ENCODE assay signal across 17 mouse cellular contexts in genomic region chr5:31108000-31108490, GRCm38 (mm10). TPM values are rescaled to one million over a fixed set of nuclear protein-coding genes. Genes with fewer than 3 reads are reported as not detected.
A peak's percentile ranks its signal among the peaks of the same experiment; 100 is the strongest.
DNase-seq lines count a peak whose midpoint lies in the region; ATAC-seq and TF ChIP-seq lines count a peak whose summit lies in the region.
"Had no signal": no experiment of that assay in that cellular context is flagged by ENCODE, and none has a peak within 500 bp of the region (broad histone marks: within the 10 kb centered on the region; RNA-seq: fewer than 3 reads in every experiment).

Slc30a3 (minus strand) TSS chr5:31108237.

- peak; percentile 66 for TF ChIP-seq POLR2A in testis, adult 2 months (IDR thresholded peaks at IDR 0.05; ENCODE audit: control insufficient read depth, low read depth, low read length)

- no peaks in the 10 kb centered on the region for H3K9me3 ChIP-seq in hindbrain, embryonic 12.5 days (replicated peaks)
- H3K9me3 ChIP-seq in hindbrain, embryonic 11.5 days (ENCODE audit: control insufficient read depth, low read length): no peaks in the 10 kb centered on the region
- H3K9me3 ChIP-seq: embryonic facial prominence, embryonic 12.5 days; forebrain, embryonic 10.5 days had no signal

- no peak for TF ChIP-seq CTCF in testis, adult 2 months (IDR thresholded peaks at IDR 0.05; ENCODE audit: control insufficient read depth, insufficient read depth, insufficient replicate concordance, low read depth, low read length)

- no peak within 1 kb of the TSS for H3K4me2 ChIP-seq in hindbrain, embryonic 12.5 days (replicated peaks)
- no peak within 1 kb of the TSS for H3K4me2 ChIP-seq in hindbrain, embryonic 11.5 days (replicated peaks; ENCODE audit: low read depth, low read length)
- H3K4me2 ChIP-seq: embryonic facial prominence, embryonic 12.5 days; lung, embryonic 14.5 days had no signal

- no peak for ATAC-seq in hindbrain, embryonic 12.5 days (ENCODE audit: low FRiP score)
- ATAC-seq in hindbrain, embryonic 11.5 days (ENCODE audit: low FRiP score): no peak
- ATAC-seq in megakaryocyte progenitor cell, adult 5-6 weeks (replicated peaks; ENCODE audit: poor library complexity): no peak
- ATAC-seq: intestine, embryonic 16.5 days had no signal

- no peaks in the 10 kb centered on the region for H3K4me1 ChIP-seq in hindbrain, embryonic 12.5 days
- H3K4me1 ChIP-seq in hindbrain, embryonic 11.5 days (replicated peaks; ENCODE audit: control insufficient read depth, insufficient read depth, low read length): no peaks in the 10 kb centered on the region
- peaks cover 4% of the 10 kb centered on the region for H3K4me1 ChIP-seq in testis, adult 2 months (ENCODE audit: control insufficient read depth, insufficient read depth, low read length)
- H3K4me1 ChIP-seq: embryonic facial prominence, embryonic 12.5 days; forebrain, embryonic 10.5 days had no signal

- H3K27ac ChIP-seq in hindbrain, embryonic 12.5 days: no peak within 1 kb of the TSS
- no peak within 1 kb of the TSS for H3K27ac ChIP-seq in hindbrain, embryonic 11.5 days (ENCODE audit: low read depth, low read length)
- peak within 1 kb of the TSS; percentile 89 for H3K27ac ChIP-seq in testis, adult 2 months (ENCODE audit: control insufficient read depth, insufficient read depth, low read depth, low read length)
- H3K27ac ChIP-seq: embryonic facial prominence, embryonic 12.5 days; forebrain, embryonic 10.5 days; heart, adult 2 months had no signal

- no peak within 1 kb of the TSS for H3K4me3 ChIP-seq in hindbrain, embryonic 12.5 days
- H3K4me3 ChIP-seq in hindbrain, embryonic 11.5 days (ENCODE audit: low read depth, low read length): no peak within 1 kb of the TSS
- peak within 1 kb of the TSS; percentile 93 for H3K4me3 ChIP-seq in testis, adult 2 months (ENCODE audit: control insufficient read depth, low read depth, low read length)
- H3K4me3 ChIP-seq: embryonic facial prominence, embryonic 12.5 days; forebrain, embryonic 10.5 days; heart, adult 2 months had no signal

- 90% methylated on average over 18 of the region's 18 CpGs for WGBS in hindbrain, embryonic 12.5 days
- 92% methylated on average over 18 of the region's 18 CpGs for WGBS in hindbrain, embryonic 11.5 days

- H3K27me3 ChIP-seq in hindbrain, embryonic 12.5 days: peaks cover 6% of the 10 kb centered on the region; the same call in 1 of the 2 replicates
- H3K27me3 ChIP-seq in hindbrain, embryonic 11.5 days (ENCODE audit: control insufficient read depth, insufficient read depth, low read length): no peaks in the 10 kb centered on the region
- H3K27me3 ChIP-seq in testis, adult 2 months (ENCODE audit: control insufficient read depth, insufficient read depth, low read length): no peaks in the 10 kb centered on the region
- H3K27me3 ChIP-seq: embryonic facial prominence, embryonic 12.5 days had no signal

- no peak within 1 kb of the TSS for H3K9ac ChIP-seq in hindbrain, embryonic 12.5 days
- no peak within 1 kb of the TSS for H3K9ac ChIP-seq in hindbrain, embryonic 11.5 days (ENCODE audit: low read depth, low read length)
- H3K9ac ChIP-seq: embryonic facial prominence, embryonic 12.5 days; lung, embryonic 14.5 days had no signal

- no peaks in the 10 kb centered on the region for H3K36me3 ChIP-seq in hindbrain, embryonic 12.5 days
- H3K36me3 ChIP-seq in hindbrain, embryonic 11.5 days (ENCODE audit: control insufficient read depth, insufficient read depth, low read length): no peaks in the 10 kb centered on the region
- H3K36me3 ChIP-seq in testis, adult 2 months (ENCODE audit: control insufficient read depth, insufficient read depth, low read length): no peaks in the 10 kb centered on the region
- H3K36me3 ChIP-seq: embryonic facial prominence, embryonic 12.5 days; forebrain, embryonic 10.5 days had no signal

- intact Hi-C loops in left cerebral cortex, postnatal 36 days (cut with DNase I): no loop called here

- no peak for DNase-seq in hindbrain, embryonic 11.5 days (ENCODE audit: low spot score)
- DNase-seq in testis, postnatal 10 days (ENCODE audit: low spot score): no peak
- no peak for DNase-seq in left cerebral cortex, postnatal 36 days (ENCODE audit: low spot score in 2 of 2)
- no peak for DNase-seq in spleen, postnatal 10 days (ENCODE audit: low spot score in 2 of 2)
- no peak for DNase-seq in adipocyte (ENCODE audit: low spot score)
- DNase-seq: adrenal gland, postnatal 14 days; cerebellum, postnatal 36 days; heart, adult 2 months; heart, postnatal 10 days; kidney, postnatal 25 days; lung, embryonic 14.5 days had no signal

RNA-seq across cellular contexts. Expression of gene Slc30a3, which starts in this region (rescaled TPM):
- polyA plus RNA-seq in hindbrain, embryonic 12.5 days (2016; fragmentation: Nextera tagmentation; extraction: Ambion mirVana): 15.7 and 16.2 TPM in 2 replicates
- 8.4 and 9.2 TPM in 2 replicates for polyA plus RNA-seq in hindbrain, embryonic 11.5 days (2014; fragmentation: Nextera tagmentation; extraction: Ambion mirVana)
- 311 and 315 TPM in 2 replicates for polyA plus RNA-seq in testis, adult 2 months (2012; rRNA removed)
- total RNA-seq in left cerebral cortex, postnatal 36 days (2021): 100 to 1,000 TPM; 155 to 159 TPM
- total RNA-seq in megakaryocyte progenitor cell, adult 5-6 weeks (2015): not detected in 2 replicates
- total RNA-seq in megakaryocyte progenitor cell, adult 5-6 weeks (2017): not detected in 2 replicates
- polyA plus RNA-seq: lung, embryonic 14.5 days had no signal

Comparison
In these comparisons a context has a peak if more than half of its experiments do, and no peak if none do; other contexts are left out.
1. RNA of gene Slc30a3 (total RNA-seq): 155 to 159 TPM in left cerebral cortex, postnatal 36 days; not detected in megakaryocyte progenitor cell, adult 5-6 weeks; every median in the first group is over 100 times any median in the second.
2. RNA of gene Slc30a3 (polyA plus RNA-seq): 311 to 315 TPM in testis, adult 2 months; 15.7 to 16.2 TPM in hindbrain, embryonic 12.5 days and 8.4 to 9.2 TPM in hindbrain, embryonic 11.5 days; every median in the first group is over 10 times any median in the second.